Mouse (Mus musculus) retina, adult 2 months (tissue): ENCODE data around the gene Smtnl1.

ENCODE experiments used
- DNase-seq: peaks from one replicate; pipeline ENCODE4 v3.0.0-alpha.2; 2012; ENCODE audit warnings: low read depth, low spot score

The Smtnl1 gene

GRCm38 (mm10) chr2:84793871-84794270, 28.6 kb downstream of the Smtnl1 start:
- DNase-seq, result no peak

GRCm38 (mm10) chr2:84793154-84793553, 29.3 kb downstream of the Smtnl1 start:
- no peak for DNase-seq

- no peak for DNase-seq
These were observed 29.9 kb downstream of the Smtnl1 start for GRCm38 (mm10) chr2:84792516-84792915.

- DNase-seq, result no peak
These were observed 32.0 kb downstream of the Smtnl1 start for GRCm38 (mm10) chr2:84790418-84790817.

- DNase-seq, result no peak
These were observed 34.1 kb downstream of the Smtnl1 start for GRCm38 (mm10) chr2:84788316-84788715.

GRCm38 (mm10) chr2:84783840-84784566, 38.4 kb downstream of the Smtnl1 start:
- no peak for DNase-seq

- DNase-seq, result no peak
These were observed 39.1 kb downstream of the Smtnl1 start for GRCm38 (mm10) chr2:84783315-84783714.

GRCm38 (mm10) chr2:84779210-84779609, 43.2 kb downstream of the Smtnl1 start:
- no peak for DNase-seq

- no peak for DNase-seq
These were observed 44.7 kb downstream of the Smtnl1 start for GRCm38 (mm10) chr2:84777706-84778105.

GRCm38 (mm10) chr2:84775665-84776064, 46.8 kb downstream of the Smtnl1 start:
- no peak for DNase-seq

GRCm38 (mm10) chr2:84775241-84775640, 47.2 kb downstream of the Smtnl1 start, which contains the start of gene Serping1:
Gene Serping1, minus strand, starts transcription at chr2:84775444.
- DNase-seq, result no peak

GRCm38 (mm10) chr2:84774751-84775150, 47.7 kb downstream of the Smtnl1 start:
- no peak for DNase-seq

- DNase-seq, result no peak
These were observed 49.3 kb downstream of the Smtnl1 start for GRCm38 (mm10) chr2:84773195-84773594.

- DNase-seq, result no peak
These were observed 50.0 kb downstream of the Smtnl1 start for GRCm38 (mm10) chr2:84772454-84772853.

GRCm38 (mm10) chr2:84770501-84770900, 52.0 kb downstream of the Smtnl1 start:
- DNase-seq, result no peak

- DNase-seq, result no peak
These were observed 59.6 kb downstream of the Smtnl1 start for GRCm38 (mm10) chr2:84762818-84763217.

GRCm38 (mm10) chr2:84762295-84762694, 60.2 kb downstream of the Smtnl1 start:
- DNase-seq, result no peak

- DNase-seq, result no peak
These were observed 60.6 kb downstream of the Smtnl1 start for GRCm38 (mm10) chr2:84761840-84762239.

- DNase-seq, result no peak
These were observed 61.1 kb downstream of the Smtnl1 start for GRCm38 (mm10) chr2:84761309-84761708.
